Mouse (Mus musculus): ENCODE data around the gene Tgm2. TPM values are rescaled to one million over a fixed set of nuclear protein-coding genes. Genes with fewer than 3 reads are reported as not detected.

Tgm2 gene
- polyA plus RNA-seq, 1 experiment from 2014 or later: 49.5 TPM

GRCm38 (mm10) chr2:158141690-158142440, 4.4 kb downstream of the Tgm2 start:
- Histone ChIP-seq H3K9me3 (ENCODE audit: control insufficient read depth, low read length) (no peaks in the 10 kb centered on the region), H3K36me3 (ENCODE audit: control insufficient read depth, insufficient read depth, low read length) (peaks cover 13% of the 10 kb centered on the region; the same call in 1 of the 2 replicates), H3K4me1 (replicated peaks; ENCODE audit: control insufficient read depth, insufficient read depth, low read length) (peaks cover 70% of the 10 kb centered on the region), H3K9ac (ENCODE audit: low read depth, low read length) (peak overlapping the region; percentile 50; the same call in 1 of the 2 replicates), H3K27me3 (replicated peaks; ENCODE audit: control insufficient read depth, insufficient read depth, low read length) (0 out of 2 replicates have a peak, but pooled peaks cover 7% of the 10 kb centered on the region), H3K4me3 (ENCODE audit: low read depth, low read length) (peak overlapping the region; percentile 20; the same call in 1 of the 2 replicates), H3K27ac (ENCODE audit: low read depth, low read length) (peak overlapping the region; percentile 83), H3K4me2 (peak overlapping the region; percentile 84)
- DNase-seq (ENCODE audit: low spot score) (peak; percentile 75), ATAC-seq (replicated peaks; ENCODE audit: low FRiP score) (peak; percentile 91)
- 24% methylated on average over 7 of the region's 7 CpGs for WGBS

GRCm38 (mm10) chr2:158141271-158141670, 5.0 kb downstream of the Tgm2 start:
- Histone ChIP-seq H3K4me3 (ENCODE audit: low read depth, low read length) (0 out of 2 replicates have a peak overlapping the region, but pooled peaks have one; percentile 20), H3K27me3 (replicated peaks; ENCODE audit: control insufficient read depth, insufficient read depth, low read length) (0 out of 2 replicates have a peak, but pooled peaks cover 7% of the 10 kb centered on the region), H3K36me3 (ENCODE audit: control insufficient read depth, insufficient read depth, low read length) (peaks cover 13% of the 10 kb centered on the region; the same call in 1 of the 2 replicates), H3K9me3 (ENCODE audit: control insufficient read depth, low read length) (no peaks in the 10 kb centered on the region), H3K4me1 (replicated peaks; ENCODE audit: control insufficient read depth, insufficient read depth, low read length) (peaks cover 70% of the 10 kb centered on the region), H3K9ac (ENCODE audit: low read depth, low read length) (peak overlapping the region; percentile 4; the same call in 1 of the 2 replicates), H3K4me2 (peak overlapping the region; percentile 84), H3K27ac (ENCODE audit: low read depth, low read length) (peak overlapping the region; percentile 83)
- ATAC-seq (replicated peaks; ENCODE audit: low FRiP score) (no peak), DNase-seq (ENCODE audit: low spot score) (no peak)
- WGBS: 45% methylated on average over 7 of the region's 7 CpGs

GRCm38 (mm10) chr2:158140664-158141063, 5.6 kb downstream of the Tgm2 start:
- H3K27me3 ChIP-seq (replicated peaks; ENCODE audit: control insufficient read depth, insufficient read depth, low read length): 0 out of 2 replicates have a peak, but pooled peaks cover 3% of the 10 kb centered on the region
- WGBS: 78% methylated on average over 5 of the region's 5 CpGs
- no peak overlapping the region for H3K4me3 ChIP-seq (ENCODE audit: low read depth, low read length)
- ATAC-seq (replicated peaks; ENCODE audit: low FRiP score) (no peak), DNase-seq (ENCODE audit: low spot score) (no peak)
- peaks cover 13% of the 10 kb centered on the region; the same call in 1 of the 2 replicates for H3K36me3 ChIP-seq (ENCODE audit: control insufficient read depth, insufficient read depth, low read length)
- H3K9me3 ChIP-seq (ENCODE audit: control insufficient read depth, low read length): no peaks in the 10 kb centered on the region
- peaks cover 68% of the 10 kb centered on the region for H3K4me1 ChIP-seq (replicated peaks; ENCODE audit: control insufficient read depth, insufficient read depth, low read length)
- H3K4me2 ChIP-seq: peak overlapping the region; percentile 84; the same call in 1 of the 2 replicates
- H3K9ac ChIP-seq (ENCODE audit: low read depth, low read length): peak overlapping the region; percentile 4
- peak overlapping the region; percentile 83 for H3K27ac ChIP-seq (ENCODE audit: low read depth, low read length)

DNA sequence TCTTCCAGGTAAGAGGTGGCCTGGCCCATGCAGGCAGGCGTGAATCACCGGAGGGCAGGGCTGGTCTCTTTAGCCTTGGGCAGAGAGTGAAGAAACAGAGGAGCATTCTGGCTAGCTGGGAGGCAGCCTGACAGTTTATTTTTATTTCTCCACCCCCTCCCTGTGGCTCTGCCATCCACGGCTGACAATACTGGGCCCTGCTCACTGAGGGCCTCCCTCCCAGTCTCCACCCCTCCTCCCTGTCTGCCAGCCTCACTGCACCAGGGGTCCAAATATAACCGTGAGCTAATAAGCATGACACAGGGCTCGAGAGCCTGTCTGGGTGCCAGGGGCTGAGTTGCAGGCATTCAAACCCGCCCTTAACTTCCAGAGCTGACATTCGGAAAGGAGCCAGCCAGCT, 6.6 kb downstream of the Tgm2 start:
- ATAC-seq (replicated peaks; ENCODE audit: low FRiP score) (no peak), DNase-seq (ENCODE audit: low spot score) (no peak)
- peaks cover 13% of the 10 kb centered on the region; the same call in 1 of the 2 replicates for H3K36me3 ChIP-seq (ENCODE audit: control insufficient read depth, insufficient read depth, low read length)
- H3K4me1 ChIP-seq (replicated peaks; ENCODE audit: control insufficient read depth, insufficient read depth, low read length): peaks cover 57% of the 10 kb centered on the region
- H3K9me3 ChIP-seq (ENCODE audit: control insufficient read depth, low read length): no peaks in the 10 kb centered on the region
- no peak overlapping the region for H3K4me3 ChIP-seq (ENCODE audit: low read depth, low read length)
- no peaks in the 10 kb centered on the region for H3K27me3 ChIP-seq (replicated peaks; ENCODE audit: control insufficient read depth, insufficient read depth, low read length)
- no peak overlapping the region; the same call in 1 of the 2 replicates for H3K27ac ChIP-seq (ENCODE audit: low read depth, low read length)
- H3K4me2 ChIP-seq: no peak overlapping the region
- H3K9ac ChIP-seq (ENCODE audit: low read depth, low read length): peak overlapping the region; percentile 50
- WGBS: 55% methylated on average over 7 of the region's 7 CpGs

DNA sequence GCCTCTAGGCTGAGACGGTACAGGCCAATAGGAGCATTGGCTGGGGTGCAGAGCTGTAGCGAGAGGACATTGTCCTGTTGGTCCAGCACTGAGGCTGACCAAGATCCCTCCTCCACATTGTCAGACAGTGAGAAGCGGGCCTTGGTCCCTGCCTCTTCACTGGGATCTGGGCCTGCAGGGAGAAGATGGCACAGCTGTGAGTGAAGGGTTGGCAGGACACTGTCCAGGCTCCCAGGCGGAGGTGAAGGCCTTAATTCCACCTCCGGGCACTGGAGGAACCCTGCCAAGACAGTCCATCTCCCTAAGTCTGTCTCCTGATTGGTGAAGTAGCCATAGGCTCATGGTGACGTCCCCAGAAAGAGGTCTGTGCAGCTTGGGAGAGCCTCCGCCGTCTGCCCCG, 7.5 kb downstream of the Tgm2 start:
- no peak overlapping the region for H3K27ac ChIP-seq (ENCODE audit: low read depth, low read length)
- peaks cover 15% of the 10 kb centered on the region; the same call in 1 of the 2 replicates for H3K36me3 ChIP-seq (ENCODE audit: control insufficient read depth, insufficient read depth, low read length)

GRCm38 (mm10) chr2:158137771-158138170, 8.5 kb downstream of the Tgm2 start:
- ATAC-seq (replicated peaks; ENCODE audit: low FRiP score): no peak
- no peak for DNase-seq (ENCODE audit: low spot score)
- H3K27me3 ChIP-seq (replicated peaks; ENCODE audit: control insufficient read depth, insufficient read depth, low read length): no peaks in the 10 kb centered on the region
- WGBS: 92% methylated on average over 12 of the region's 12 CpGs
- H3K9me3 ChIP-seq (ENCODE audit: control insufficient read depth, low read length): no peaks in the 10 kb centered on the region
- H3K27ac ChIP-seq (ENCODE audit: low read depth, low read length): no peak overlapping the region
- H3K4me3 ChIP-seq (ENCODE audit: low read depth, low read length): no peak overlapping the region
- H3K4me1 ChIP-seq (replicated peaks; ENCODE audit: control insufficient read depth, insufficient read depth, low read length): peaks cover 42% of the 10 kb centered on the region
- no peak overlapping the region for H3K4me2 ChIP-seq
- H3K36me3 ChIP-seq (ENCODE audit: control insufficient read depth, insufficient read depth, low read length): peaks cover 18% of the 10 kb centered on the region; the same call in 1 of the 2 replicates
- H3K9ac ChIP-seq (ENCODE audit: low read depth, low read length): no peak overlapping the region

More for the DNA sequence above, 7.5 kb downstream of the Tgm2 start:
- H3K9me3 ChIP-seq (ENCODE audit: control insufficient read depth, low read length): no peaks in the 10 kb centered on the region
- H3K4me2 ChIP-seq: no peak overlapping the region
- DNase-seq (ENCODE audit: low spot score) (no peak), ATAC-seq (replicated peaks; ENCODE audit: low FRiP score) (no peak)
- 90% methylated on average over 9 of the region's 9 CpGs for WGBS
- no peak overlapping the region for H3K4me3 ChIP-seq (ENCODE audit: low read depth, low read length)
- H3K4me1 ChIP-seq (replicated peaks; ENCODE audit: control insufficient read depth, insufficient read depth, low read length): peaks cover 51% of the 10 kb centered on the region
- no peaks in the 10 kb centered on the region for H3K27me3 ChIP-seq (replicated peaks; ENCODE audit: control insufficient read depth, insufficient read depth, low read length)
- H3K9ac ChIP-seq (ENCODE audit: low read depth, low read length): no peak overlapping the region

DNA sequence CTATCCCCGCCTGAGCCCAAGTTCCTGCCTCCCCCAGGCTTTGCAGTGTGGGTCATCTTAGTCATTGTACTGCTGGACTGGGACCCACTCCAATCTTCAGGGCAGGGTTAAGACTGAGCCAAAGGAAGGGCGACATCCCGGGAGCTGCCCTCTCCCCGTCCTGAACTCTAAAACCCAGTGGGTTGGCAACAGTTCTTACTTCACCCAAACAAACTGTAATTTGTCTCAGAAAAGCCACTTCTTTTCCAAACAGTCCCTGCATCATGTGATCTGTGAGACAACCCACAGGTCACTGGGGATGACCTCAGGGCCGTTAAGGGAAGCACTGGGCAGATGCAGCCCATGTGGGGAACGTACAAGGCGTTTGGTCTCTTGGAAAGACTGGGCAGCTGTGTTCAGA, 10.0 kb downstream of the Tgm2 start:
- ATAC-seq (replicated peaks; ENCODE audit: low FRiP score): no peak
- H3K36me3 ChIP-seq (ENCODE audit: control insufficient read depth, insufficient read depth, low read length): peaks cover 28% of the 10 kb centered on the region
- peaks cover 27% of the 10 kb centered on the region for H3K4me1 ChIP-seq (replicated peaks; ENCODE audit: control insufficient read depth, insufficient read depth, low read length)

GRCm38 (mm10) chr2:158133050-158133449, 13.2 kb downstream of the Tgm2 start:
- DNase-seq (ENCODE audit: low spot score): no peak
- H3K9ac ChIP-seq (ENCODE audit: low read depth, low read length): no peak overlapping the region
- H3K4me3 ChIP-seq (ENCODE audit: low read depth, low read length): no peak overlapping the region
- 35% methylated on average over 6 of the region's 6 CpGs for WGBS
- H3K9me3 ChIP-seq (ENCODE audit: control insufficient read depth, low read length): no peaks in the 10 kb centered on the region
- H3K27me3 ChIP-seq (replicated peaks; ENCODE audit: control insufficient read depth, insufficient read depth, low read length): no peaks in the 10 kb centered on the region
- ATAC-seq (replicated peaks; ENCODE audit: low FRiP score): no peak
- H3K4me2 ChIP-seq: no peak overlapping the region
- H3K27ac ChIP-seq (ENCODE audit: low read depth, low read length): no peak overlapping the region
- H3K4me1 ChIP-seq (replicated peaks; ENCODE audit: control insufficient read depth, insufficient read depth, low read length): peaks cover 10% of the 10 kb centered on the region; the same call in 1 of the 2 replicates
- H3K36me3 ChIP-seq (ENCODE audit: control insufficient read depth, insufficient read depth, low read length): peaks cover 23% of the 10 kb centered on the region

More for the DNA sequence above, 10.0 kb downstream of the Tgm2 start:
- DNase-seq (ENCODE audit: low spot score): no peak
- H3K27ac ChIP-seq (ENCODE audit: low read depth, low read length): no peak overlapping the region
- no peak overlapping the region for H3K4me2 ChIP-seq
- H3K4me3 ChIP-seq (ENCODE audit: low read depth, low read length): no peak overlapping the region
- H3K9ac ChIP-seq (ENCODE audit: low read depth, low read length): no peak overlapping the region
- H3K27me3 ChIP-seq (replicated peaks; ENCODE audit: control insufficient read depth, insufficient read depth, low read length): no peaks in the 10 kb centered on the region
- no peaks in the 10 kb centered on the region for H3K9me3 ChIP-seq (ENCODE audit: control insufficient read depth, low read length)
- 65% methylated on average over 7 of the region's 7 CpGs for WGBS

All from liver, embryonic 11.5 days (tissue).